Mouse (Mus musculus) olfactory bulb, adult 2 months (tissue): ENCODE results near the gene Crb2.

Source experiments
- CTCF ChIP-seq: fragments of 200-500 bp; IDR thresholded peaks from 2 replicates; pipeline ENCODE4 v1.5.1; 2012; ENCODE audit warnings: low read depth, mild to moderate bottlenecking, low read length, moderate library complexity; ENCODE audit not compliant: insufficient read depth
- POLR2A ChIP-seq: fragments of 200-500 bp; IDR thresholded peaks from 2 replicates; pipeline ENCODE4 v1.6.1; 2012; ENCODE audit warnings: mild to moderate bottlenecking, low read depth, low read length, moderate library complexity; ENCODE audit not compliant: insufficient read depth

- TF ChIP-seq POLR2A (no peak), CTCF (no peak)
Measured at GRCm38 (mm10) chr2:37751114-37751513, 24.9 kb upstream of the Crb2 start.
